Mouse (Mus musculus) liver, embryonic 11.5 days (tissue): ENCODE measurements around the gene Arhgef1. TPM values are rescaled to one million over a fixed set of nuclear protein-coding genes. Genes with fewer than 3 reads are reported as not detected.

Source experiments
- ATAC-seq: fragments of 200-750 bp; cut with Nextera tagmentation; replicated peaks from 2 replicates; pipeline ENCODE4 v1.8.0; 2017; ENCODE audit warnings: moderate number of reproducible peaks, mild to moderate bottlenecking, moderate TSS enrichment, moderate library complexity; ENCODE audit not compliant: low FRiP score
- DNase-seq: peaks from one replicate; pipeline ENCODE4 v3.0.0-alpha.2; 2017; ENCODE audit warnings: low spot score
- H3K27ac ChIP-seq: fragments of 300-500 bp; sonication (generic); 2 replicates; pipeline ENCODE4 v1.5.1; 2014; ENCODE audit warnings: mild to moderate bottlenecking, low read depth, low read length, control low read depth
- H3K27me3 ChIP-seq: fragments of 300-500 bp; sonication (generic); replicated peaks from 2 replicates; pipeline ENCODE4 v1.6.1; 2014; ENCODE audit warnings: low read length, mixed read lengths; ENCODE audit not compliant: control insufficient read depth, insufficient read depth
- H3K36me3 ChIP-seq: fragments of 300-500 bp; sonication (generic); 2 replicates; pipeline ENCODE4 v1.6.1; 2014; ENCODE audit warnings: mild to moderate bottlenecking, low read length, moderate library complexity, mixed read lengths; ENCODE audit not compliant: control insufficient read depth, insufficient read depth
- H3K4me1 ChIP-seq: fragments of 300-500 bp; sonication (generic); replicated peaks from 2 replicates; pipeline ENCODE4 v1.6.1; 2014; ENCODE audit warnings: low read length, mixed read lengths; ENCODE audit not compliant: control insufficient read depth, insufficient read depth
- H3K4me2 ChIP-seq: fragments of 300-500 bp; sonication (generic); 2 replicates; pipeline ENCODE4 v1.6.1; 2014; ENCODE audit warnings: mild to moderate bottlenecking, control low read depth, moderate library complexity
- H3K4me3 ChIP-seq: fragments of 300-500 bp; sonication (generic); 2 replicates; pipeline ENCODE4 v1.5.1; 2014; ENCODE audit warnings: low read depth, low read length, control low read depth
- H3K9ac ChIP-seq: fragments of 300-500 bp; sonication (generic); 2 replicates; pipeline ENCODE4 v1.6.1; 2014; ENCODE audit warnings: low read depth, low read length, control low read depth
- H3K9me3 ChIP-seq: fragments of 300-500 bp; sonication (generic); 2 replicates; pipeline ENCODE4 v1.6.1; 2016; ENCODE audit warnings: low read length, inconsistent platforms, mixed read lengths; ENCODE audit not compliant: control insufficient read depth
- WGBS: fragments of 180-500 bp; shearing (Covaris S2); extraction: QIAGEN DNeasy Blood & Tissue Kit; methylation state at CpG from one replicate; pipeline ENCODE4 v1.1.7; 2014; 5-methylcytosine and 5-hydroxymethylcytosine counted together
- microRNA-seq: library from miRNA; unstranded; fragments of <30 nt; microRNA quantifications from one replicate; pipeline ENCODE4, GENCODE M21; 2017; ENCODE audit warnings: borderline number of aligned reads
- polyA plus RNA-seq: library from polyadenylated mRNA; unstranded; fragments of >200 nt; fragmentation: Nextera tagmentation; extraction: Ambion mirVana; gene quantifications from 2 replicates; pipeline ENCODE4 v1.2.1, GENCODE M21; 2014

Gene Arhgef1
- polyA plus RNA-seq, 1 experiment from 2014 or later = 103 TPM

DNA sequence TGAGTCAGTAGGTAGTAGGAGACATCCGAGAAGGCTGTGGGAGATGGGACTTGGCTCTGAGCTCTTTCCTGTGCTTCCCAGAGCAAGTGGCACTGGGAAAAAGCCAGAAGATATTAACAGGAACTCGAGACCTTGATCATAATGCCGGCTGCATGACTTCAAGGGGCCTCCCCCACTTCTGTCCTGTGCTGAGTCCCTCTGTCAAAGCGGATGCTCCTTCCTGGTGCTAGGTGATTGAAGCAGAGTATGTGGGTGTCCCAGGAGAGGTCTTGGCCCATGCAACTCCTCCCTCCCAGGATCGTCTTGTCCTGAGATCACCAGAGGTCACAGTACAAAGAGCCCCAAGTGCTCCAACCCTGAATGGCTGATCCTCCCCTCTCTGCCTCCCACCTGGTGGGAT lies 71.2 kb downstream of the Arhgef1 start:
- Histone ChIP-seq H3K9ac (no peak overlapping the region), H3K27ac (no peak overlapping the region), H3K4me1 (no peaks in the 10 kb centered on the region; the same call in 1 of the 2 replicates), H3K36me3 (no peaks in the 10 kb centered on the region), H3K4me3 (no peak overlapping the region), H3K9me3 (no peaks in the 10 kb centered on the region), H3K4me2 (no peak overlapping the region), H3K27me3 (no peaks in the 10 kb centered on the region)
- WGBS = 73% methylated on average over 5 of the region's 5 CpGs
- ATAC-seq (no peak), DNase-seq (no peak)

DNA sequence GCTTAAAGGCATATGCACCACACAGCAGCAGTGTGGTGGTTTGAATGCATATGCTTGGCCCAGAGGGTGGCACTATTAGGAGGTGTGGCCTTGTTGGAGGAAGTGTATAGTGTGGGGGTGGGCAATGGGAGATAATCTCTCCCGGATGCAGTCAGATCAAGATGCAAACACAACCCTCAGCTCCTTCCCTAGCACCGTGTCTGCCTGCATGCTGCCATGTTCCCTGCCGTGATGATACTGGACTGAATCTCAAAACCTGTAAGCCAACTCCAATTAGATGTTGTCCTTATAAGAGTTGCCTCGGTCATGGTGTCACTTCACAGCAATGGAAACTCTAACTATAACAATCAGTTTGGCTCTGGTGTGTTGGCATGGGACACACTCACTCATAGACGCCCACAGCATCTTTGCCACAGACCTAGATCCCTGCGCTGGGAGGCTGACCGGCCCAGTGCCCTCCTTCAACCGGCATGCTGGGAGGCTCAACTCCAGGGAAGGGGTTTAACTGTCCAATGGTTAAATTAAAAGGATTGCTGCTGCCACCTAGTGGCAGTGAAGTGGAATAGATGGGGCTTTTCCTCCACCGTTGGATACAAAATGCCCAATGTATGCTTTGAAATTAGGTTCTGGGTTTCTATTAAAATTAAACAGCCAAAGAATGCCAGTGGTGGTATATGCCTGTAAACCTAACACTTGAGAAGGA lies 72.3 kb downstream of the Arhgef1 start:
- Histone ChIP-seq H3K4me2 (peak overlapping the region; percentile 15; the same call in 1 of the 2 replicates), H3K36me3 (no peaks in the 10 kb centered on the region), H3K4me3 (no peak overlapping the region), H3K27me3 (no peaks in the 10 kb centered on the region), H3K27ac (no peak overlapping the region), H3K9me3 (no peaks in the 10 kb centered on the region), H3K9ac (no peak overlapping the region), H3K4me1 (no peaks in the 10 kb centered on the region; the same call in 1 of the 2 replicates)
- no peak for ATAC-seq
- WGBS = 21% methylated on average over 9 of the region's 9 CpGs
- DNase-seq = peak; percentile 38

Small RNA genes lying within 50 kb of the gene (microRNA-seq; reads per million reads assigned to microRNA genes)
- gene Mir7046 = 1.8 reads per million

Other genes starting within 250 kb of the Arhgef1 start
- gene Tex101, start 226.2 kb upstream of the Arhgef1 start, polyA plus RNA-seq = not detected in 2 replicates
- not detected in 2 replicates for gene BC049730, start 193.7 kb upstream of the Arhgef1 start, polyA plus RNA-seq
- not detected in 2 replicates for gene Gm4763, start 176.0 kb upstream of the Arhgef1 start, polyA plus RNA-seq
- gene Cd177, start 142.6 kb upstream of the Arhgef1 start, polyA plus RNA-seq = 0.31 and 0.33 TPM in 2 replicates
- not detected in 2 replicates for gene Ceacam10, start 125.7 kb upstream of the Arhgef1 start, polyA plus RNA-seq
- 5.0 and 5.8 TPM in 2 replicates for gene Gm9844, start 40.7 kb upstream of the Arhgef1 start, polyA plus RNA-seq
- gene Lypd4, start 33.0 kb upstream of the Arhgef1 start, polyA plus RNA-seq = not detected in 2 replicates
- not detected in 2 replicates for gene Dmrtc2, start 32.9 kb upstream of the Arhgef1 start, polyA plus RNA-seq
- 2,415 and 2,620 TPM in 2 replicates for gene Rps19, start 18.5 kb upstream of the Arhgef1 start, polyA plus RNA-seq
- gene Cd79a, start 5.5 kb upstream of the Arhgef1 start, polyA plus RNA-seq = 0.12 TPM in 1 of 2 replicates, not detected in the other
- not detected in 2 replicates for gene Gm4881, start 41.6 kb downstream of the Arhgef1 start, polyA plus RNA-seq
- gene Rabac1, start 69.8 kb downstream of the Arhgef1 start, polyA plus RNA-seq = 91.3 and 101 TPM in 2 replicates
- 1.4 and 1.5 TPM in 2 replicates for gene Atp1a3, start 103.0 kb downstream of the Arhgef1 start, polyA plus RNA-seq
- 3.5 and 5.3 TPM in 2 replicates for gene Grik5, start 169.4 kb downstream of the Arhgef1 start, polyA plus RNA-seq
- gene Zfp574, start 169.7 kb downstream of the Arhgef1 start, polyA plus RNA-seq = 22.8 and 23.1 TPM in 2 replicates